36 mouse cellular contexts compared by ENCODE assay signal in genomic region chr3:150699990-150700389, GRCm38 (mm10).
"Had no signal": no experiment of that assay in that cellular context is flagged by ENCODE, and none has a peak within 500 bp of the region (broad histone marks: within the 10 kb centered on the region; RNA-seq: fewer than 3 reads in every experiment).

No protein-coding gene starts in this region.

- H3K27ac ChIP-seq: heart, adult 2 months; heart, embryonic 10.5 days; heart, embryonic 13.5 days; heart, embryonic 15.5 days; hindbrain, embryonic 10.5 days; hindbrain, embryonic 12.5 days; hindbrain, embryonic 13.5 days; hindbrain, embryonic 14.5 days; hindbrain, embryonic 15.5 days; hindbrain, postnatal 0 days; intestine, embryonic 15.5 days; kidney, embryonic 15.5 days; kidney, postnatal 0 days; layer of hippocampus, adult 2 months had no signal

- H3K36me3 ChIP-seq: heart, embryonic 10.5 days; heart, embryonic 12.5 days; heart, embryonic 13.5 days; heart, embryonic 15.5 days; hindbrain, embryonic 10.5 days; hindbrain, embryonic 12.5 days; hindbrain, embryonic 13.5 days; hindbrain, embryonic 15.5 days; intestine, embryonic 15.5 days; kidney, embryonic 15.5 days had no signal

- H3K4me1 ChIP-seq: heart, embryonic 10.5 days; heart, embryonic 12.5 days; heart, embryonic 13.5 days; heart, embryonic 15.5 days; hindbrain, embryonic 10.5 days; hindbrain, embryonic 12.5 days; hindbrain, embryonic 13.5 days; hindbrain, embryonic 15.5 days; intestine, embryonic 15.5 days; kidney, embryonic 15.5 days had no signal

- H3K27me3 ChIP-seq: heart, embryonic 12.5 days; heart, embryonic 13.5 days; heart, embryonic 15.5 days; hindbrain, embryonic 12.5 days; hindbrain, embryonic 13.5 days; hindbrain, embryonic 15.5 days; intestine, embryonic 15.5 days; kidney, embryonic 15.5 days had no signal

- DNase-seq: heart, adult 18-20 months; heart, adult 2 months; heart, postnatal 10 days; heart, postnatal 14 days; heart, postnatal 36 days; heart, postnatal 4 days; kidney, adult 11 months; kidney, adult 18-20 months; kidney, adult 2 months; kidney, adult 8-10 months; kidney, adult 9 months; kidney, postnatal 10 days; kidney, postnatal 14 days; kidney, postnatal 25 days; kidney, postnatal 36 days; kidney, postnatal 4 days; layer of hippocampus, adult 9-11 months had no signal

- H3K9me3 ChIP-seq: heart, embryonic 10.5 days; heart, embryonic 12.5 days; heart, embryonic 13.5 days; heart, embryonic 15.5 days; hindbrain, embryonic 10.5 days; hindbrain, embryonic 12.5 days; hindbrain, embryonic 13.5 days; hindbrain, embryonic 15.5 days; intestine, embryonic 15.5 days; kidney, embryonic 15.5 days had no signal

- H3K4me2 ChIP-seq: heart, embryonic 11.5 days; heart, embryonic 12.5 days; heart, embryonic 13.5 days; heart, embryonic 15.5 days; hindbrain, embryonic 12.5 days; hindbrain, embryonic 13.5 days; hindbrain, embryonic 14.5 days; hindbrain, embryonic 15.5 days; intestine, embryonic 15.5 days; kidney, embryonic 15.5 days had no signal

- H3K4me3 ChIP-seq: heart, adult 2 months; heart, embryonic 10.5 days; heart, embryonic 12.5 days; heart, embryonic 13.5 days; heart, embryonic 15.5 days; hindbrain, embryonic 10.5 days; hindbrain, embryonic 12.5 days; hindbrain, embryonic 13.5 days; hindbrain, embryonic 15.5 days; intestine, embryonic 15.5 days; kidney, embryonic 15.5 days; layer of hippocampus, adult 2 months had no signal

- H3K9ac ChIP-seq: heart, embryonic 12.5 days; heart, embryonic 13.5 days; heart, embryonic 15.5 days; hindbrain, embryonic 12.5 days; hindbrain, embryonic 13.5 days; hindbrain, embryonic 14.5 days; hindbrain, embryonic 15.5 days; intestine, embryonic 15.5 days; kidney, embryonic 15.5 days had no signal

- ATAC-seq: hindbrain, embryonic 16.5 days; hindbrain, postnatal 0 days; inflammation-experienced regulatory T-cells, adult 6 months; intestine, embryonic 15.5 days; intestine, embryonic 16.5 days; intestine, postnatal 0 days had no signal
